Mouse (Mus musculus) hindbrain, embryonic 14.5 days (tissue): ENCODE results near the gene Anapc1. TPM values are rescaled to one million over a fixed set of nuclear protein-coding genes. Genes with fewer than 3 reads are reported as not detected.

Source experiments
- ATAC-seq: fragments of 200-750 bp; cut with Nextera tagmentation; 2 replicates; pipeline ENCODE4 v1.8.0; 2017; ENCODE audit warnings: moderate number of reproducible peaks, mild to moderate bottlenecking, moderate TSS enrichment, moderate library complexity; ENCODE audit not compliant: low FRiP score
- DNase-seq: peaks from one replicate; pipeline ENCODE4 v3.0.0-alpha.2; 2015; ENCODE audit warnings: low spot score
- H3K27ac ChIP-seq: fragments of 300-500 bp; sonication (generic); 2 replicates; pipeline ENCODE4 v1.5.1; 2014; ENCODE audit warnings: mild to moderate bottlenecking, moderate library complexity
- H3K27me3 ChIP-seq: fragments of 300-500 bp; sonication (generic); 2 replicates; pipeline ENCODE4 v1.6.1; 2014; ENCODE audit warnings: mild to moderate bottlenecking, low read length, mixed read lengths; ENCODE audit not compliant: control insufficient read depth, insufficient read depth
- H3K36me3 ChIP-seq: fragments of 300-500 bp; sonication (generic); replicated peaks from 2 replicates; pipeline ENCODE4 v1.6.1; 2014; ENCODE audit not compliant: control insufficient read depth, insufficient read depth
- H3K4me1 ChIP-seq: fragments of 300-500 bp; sonication (generic); replicated peaks from 2 replicates; pipeline ENCODE4 v1.6.1; 2014; ENCODE audit warnings: antibody characterized with exemption, low read length, mixed read lengths; ENCODE audit not compliant: control insufficient read depth, insufficient read depth
- H3K4me2 ChIP-seq: fragments of 300-500 bp; sonication (generic); replicated peaks from 2 replicates; pipeline ENCODE4 v1.6.1; 2014; ENCODE audit warnings: mild to moderate bottlenecking, moderate library complexity
- H3K4me3 ChIP-seq: fragments of 300-500 bp; sonication (generic); replicated peaks from 2 replicates; pipeline ENCODE4 v1.5.1; 2014; ENCODE audit warnings: mild to moderate bottlenecking, low read length
- H3K9ac ChIP-seq: fragments of 300-500 bp; sonication (generic); 2 replicates; pipeline ENCODE4 v1.6.1; 2014
- H3K9me3 ChIP-seq: fragments of 300-500 bp; sonication (generic); 2 replicates; pipeline ENCODE4 v1.6.1; 2016; ENCODE audit warnings: low read length; ENCODE audit not compliant: control insufficient read depth
- WGBS: fragments of 180-500 bp; shearing (Covaris S2); extraction: QIAGEN DNeasy Blood & Tissue Kit; methylation state at CpG from one replicate; pipeline ENCODE4 v1.1.7; 2014; 5-methylcytosine and 5-hydroxymethylcytosine counted together
- polyA plus RNA-seq: library from polyadenylated mRNA; unstranded; fragments of >200 nt; fragmentation: Nextera tagmentation; extraction: Ambion mirVana; gene quantifications from 2 replicates; pipeline ENCODE4 v1.2.1, GENCODE M21; 2014

The Anapc1 gene
- polyA plus RNA-seq, 1 experiment from 2014 or later: 55.8 TPM

GRCm38 (mm10) chr2:128565904-128566303 is 121.3 kb downstream of the Anapc1 start:
- Histone ChIP-seq H3K36me3 (no peaks in the 10 kb centered on the region), H3K9me3 (no peaks in the 10 kb centered on the region), H3K9ac (no peak overlapping the region), H3K27ac (no peak overlapping the region), H3K4me1 (no peaks in the 10 kb centered on the region), H3K4me3 (no peak overlapping the region), H3K27me3 (no peaks in the 10 kb centered on the region), H3K4me2 (no peak overlapping the region)
- DNase-seq (no peak), ATAC-seq (no peak)
- WGBS: 64% methylated on average over 8 of the region's 8 CpGs

DNA sequence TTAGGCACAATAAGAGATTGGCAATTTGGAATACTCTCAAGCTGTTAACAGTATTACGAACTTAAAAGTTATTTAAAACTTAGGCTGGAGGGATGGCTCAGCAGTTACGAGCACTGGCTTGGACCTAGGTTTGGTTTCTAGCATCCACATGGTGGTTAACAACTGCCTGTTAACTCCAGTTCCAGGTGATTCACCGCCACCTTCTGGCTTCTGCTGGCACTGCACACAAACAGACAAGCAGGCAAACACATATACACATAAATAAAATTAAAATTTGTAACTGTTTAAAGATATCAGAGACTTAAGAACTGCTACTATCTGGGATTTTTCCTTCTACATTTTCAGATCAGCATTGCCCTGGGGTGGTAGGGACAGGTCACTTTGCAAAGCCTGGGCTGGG is 123.0 kb downstream of the Anapc1 start:
- Histone ChIP-seq H3K4me2 (no peak overlapping the region), H3K9me3 (no peaks in the 10 kb centered on the region), H3K36me3 (no peaks in the 10 kb centered on the region), H3K27me3 (no peaks in the 10 kb centered on the region), H3K4me3 (no peak overlapping the region), H3K27ac (no peak overlapping the region), H3K9ac (no peak overlapping the region), H3K4me1 (no peaks in the 10 kb centered on the region)
- ATAC-seq: no peak
- WGBS: 83% methylated on average over 3 of the region's 3 CpGs
- DNase-seq: no peak

Other genes with a start within 250 kb of the Anapc1 start
- not detected in 2 replicates for gene Spdye4c, start 96.2 kb downstream of the Anapc1 start, polyA plus RNA-seq
- gene Mertk, start 11.6 kb upstream of the Anapc1 start, polyA plus RNA-seq: 2.2 and 2.6 TPM in 2 replicates
- 35.6 and 35.9 TPM in 2 replicates for gene Tmem87b, start 130.7 kb upstream of the Anapc1 start, polyA plus RNA-seq
- 2.6 and 2.8 TPM in 2 replicates for gene Fbln7, start 175.6 kb upstream of the Anapc1 start, polyA plus RNA-seq